Mouse (Mus musculus): ENCODE results near the gene Ifnab. TPM values are rescaled to one million over a fixed set of nuclear protein-coding genes. Genes with fewer than 3 reads are reported as not detected.

Ifnab gene
- not detected in 2 replicates for total RNA-seq (2014; rRNA removed; ENCODE audit: low replicate concordance)
- polyA plus RNA-seq (2015; fragmentation: Nextera tagmentation; extraction: Ambion mirVana): not detected in 2 replicates

- no peak within 1 kb of the TSS for H3K27ac ChIP-seq (ENCODE audit: low read depth)
- H3K27me3 ChIP-seq (ENCODE audit: control insufficient read depth, insufficient read depth, low read length): no peaks in the 10 kb centered on the region
- DNase-seq (ENCODE audit: low spot score): no peak
- no peaks in the 10 kb centered on the region for H3K9me3 ChIP-seq (replicated peaks; ENCODE audit: control insufficient read depth, low read length)
- no peak for TF ChIP-seq EP300 (IDR thresholded peaks at IDR 0.05; ENCODE audit: low read depth)
- no peak within 1 kb of the TSS for H3K9ac ChIP-seq (replicated peaks; ENCODE audit: low read depth, low read length)
- H3K4me2 ChIP-seq (ENCODE audit: low read depth, low read length): no peak within 1 kb of the TSS
- 57% methylated on average over 2 of the region's 2 CpGs for WGBS
- H3K36me3 ChIP-seq (replicated peaks; ENCODE audit: control insufficient read depth, insufficient read depth, low read length): no peaks in the 10 kb centered on the region
- no peak for ATAC-seq (ENCODE audit: insufficient read depth, low read depth)
- H3K4me1 ChIP-seq (ENCODE audit: control insufficient read depth, insufficient read depth): no peaks in the 10 kb centered on the region
- H3K4me3 ChIP-seq (ENCODE audit: low read depth, low read length): no peak within 1 kb of the TSS
Measured at GRCm38 (mm10) chr4:88691259-88691658, at the start of gene Ifnab. Ifnab (minus strand) TSS chr4:88691359.

- Histone ChIP-seq H3K4me2 (ENCODE audit: low read depth, low read length) (no peak overlapping the region), H3K4me1 (ENCODE audit: control insufficient read depth, insufficient read depth) (no peaks in the 10 kb centered on the region), H3K9me3 (replicated peaks; ENCODE audit: control insufficient read depth, low read length) (no peaks in the 10 kb centered on the region), H3K27ac (ENCODE audit: low read depth) (no peak overlapping the region), H3K9ac (replicated peaks; ENCODE audit: low read depth, low read length) (no peak overlapping the region), H3K4me3 (ENCODE audit: low read depth, low read length) (no peak overlapping the region), H3K36me3 (replicated peaks; ENCODE audit: control insufficient read depth, insufficient read depth, low read length) (no peaks in the 10 kb centered on the region), H3K27me3 (ENCODE audit: control insufficient read depth, insufficient read depth, low read length) (no peaks in the 10 kb centered on the region)
- TF ChIP-seq CTCF (IDR thresholded peaks at IDR 0.05; ENCODE audit: low read depth) (no peak), EP300 (IDR thresholded peaks at IDR 0.05; ENCODE audit: low read depth) (no peak)
- 88% methylated on average over 6 of the region's 6 CpGs for WGBS
- ATAC-seq (ENCODE audit: insufficient read depth, low read depth) (no peak), DNase-seq (ENCODE audit: low spot score) (no peak)
Measured at GRCm38 (mm10) chr4:88739036-88739435, 47.9 kb upstream of the Ifnab start.

GRCm38 (mm10) chr4:88738480-88738879 is 47.3 kb upstream of the Ifnab start:
- H3K4me1 ChIP-seq (ENCODE audit: control insufficient read depth, insufficient read depth): no peaks in the 10 kb centered on the region
- H3K9ac ChIP-seq (replicated peaks; ENCODE audit: low read depth, low read length): no peak overlapping the region
- ATAC-seq (ENCODE audit: insufficient read depth, low read depth) (no peak), DNase-seq (ENCODE audit: low spot score) (peak; percentile 61)
- no peaks in the 10 kb centered on the region for H3K36me3 ChIP-seq (replicated peaks; ENCODE audit: control insufficient read depth, insufficient read depth, low read length)
- WGBS: 6% methylated on average over 2 of the region's 2 CpGs
- H3K9me3 ChIP-seq (replicated peaks; ENCODE audit: control insufficient read depth, low read length): no peaks in the 10 kb centered on the region
- TF ChIP-seq CTCF (IDR thresholded peaks at IDR 0.05; ENCODE audit: low read depth): peak; percentile 92
- no peak for TF ChIP-seq EP300 (IDR thresholded peaks at IDR 0.05; ENCODE audit: low read depth)
- no peak overlapping the region for H3K4me3 ChIP-seq (ENCODE audit: low read depth, low read length)
- no peaks in the 10 kb centered on the region for H3K27me3 ChIP-seq (ENCODE audit: control insufficient read depth, insufficient read depth, low read length)
- no peak overlapping the region for H3K4me2 ChIP-seq (ENCODE audit: low read depth, low read length)
- no peak overlapping the region for H3K27ac ChIP-seq (ENCODE audit: low read depth)

GRCm38 (mm10) chr4:88727324-88727723 is 36.2 kb upstream of the Ifnab start:
- no peak for ATAC-seq (ENCODE audit: insufficient read depth, low read depth)
- H3K4me3 ChIP-seq (ENCODE audit: low read depth, low read length): no peak overlapping the region
- H3K27me3 ChIP-seq (ENCODE audit: control insufficient read depth, insufficient read depth, low read length): no peaks in the 10 kb centered on the region
- H3K9me3 ChIP-seq (replicated peaks; ENCODE audit: control insufficient read depth, low read length): no peaks in the 10 kb centered on the region
- H3K27ac ChIP-seq (ENCODE audit: low read depth): no peak overlapping the region
- no peak for TF ChIP-seq EP300 (IDR thresholded peaks at IDR 0.05; ENCODE audit: low read depth)
- peak; percentile 76 for TF ChIP-seq CTCF (IDR thresholded peaks at IDR 0.05; ENCODE audit: low read depth)
- H3K9ac ChIP-seq (replicated peaks; ENCODE audit: low read depth, low read length): no peak overlapping the region
- no peaks in the 10 kb centered on the region for H3K4me1 ChIP-seq (ENCODE audit: control insufficient read depth, insufficient read depth)
- H3K4me2 ChIP-seq (ENCODE audit: low read depth, low read length): no peak overlapping the region
- no peaks in the 10 kb centered on the region for H3K36me3 ChIP-seq (replicated peaks; ENCODE audit: control insufficient read depth, insufficient read depth, low read length)
- peak; percentile 49 for DNase-seq (ENCODE audit: low spot score)
- WGBS: 0% methylated on average over 1 of the region's 1 CpGs

GRCm38 (mm10) chr4:88726727-88727126 is 35.6 kb upstream of the Ifnab start:
- Histone ChIP-seq H3K9ac (replicated peaks; ENCODE audit: low read depth, low read length) (no peak overlapping the region), H3K4me2 (ENCODE audit: low read depth, low read length) (no peak overlapping the region), H3K4me1 (ENCODE audit: control insufficient read depth, insufficient read depth) (no peaks in the 10 kb centered on the region), H3K9me3 (replicated peaks; ENCODE audit: control insufficient read depth, low read length) (no peaks in the 10 kb centered on the region), H3K4me3 (ENCODE audit: low read depth, low read length) (no peak overlapping the region), H3K27ac (ENCODE audit: low read depth) (no peak overlapping the region), H3K27me3 (ENCODE audit: control insufficient read depth, insufficient read depth, low read length) (no peaks in the 10 kb centered on the region), H3K36me3 (replicated peaks; ENCODE audit: control insufficient read depth, insufficient read depth, low read length) (no peaks in the 10 kb centered on the region)
- DNase-seq (ENCODE audit: low spot score) (no peak), ATAC-seq (ENCODE audit: insufficient read depth, low read depth) (no peak)
- 69% methylated on average over 6 of the region's 6 CpGs for WGBS
- no peak for TF ChIP-seq EP300 (IDR thresholded peaks at IDR 0.05; ENCODE audit: low read depth)
- no peak for TF ChIP-seq CTCF (IDR thresholded peaks at IDR 0.05; ENCODE audit: low read depth)

GRCm38 (mm10) chr4:88723497-88724090 is 32.4 kb upstream of the Ifnab start:
- DNase-seq (ENCODE audit: low spot score) (no peak), ATAC-seq (ENCODE audit: insufficient read depth, low read depth) (no peak)
- peaks cover 4% of the 10 kb centered on the region; the same call in 1 of the 2 replicates for H3K4me1 ChIP-seq (ENCODE audit: control insufficient read depth, insufficient read depth)
- H3K9me3 ChIP-seq (replicated peaks; ENCODE audit: control insufficient read depth, low read length): no peaks in the 10 kb centered on the region
- no peaks in the 10 kb centered on the region for H3K27me3 ChIP-seq (ENCODE audit: control insufficient read depth, insufficient read depth, low read length)
- H3K27ac ChIP-seq (ENCODE audit: low read depth): no peak overlapping the region
- no peak overlapping the region for H3K9ac ChIP-seq (replicated peaks; ENCODE audit: low read depth, low read length)
- WGBS: 63% methylated on average over 8 of the region's 8 CpGs
- TF ChIP-seq CTCF (IDR thresholded peaks at IDR 0.05; ENCODE audit: low read depth) (no peak), EP300 (IDR thresholded peaks at IDR 0.05; ENCODE audit: low read depth) (no peak)
- H3K4me3 ChIP-seq (ENCODE audit: low read depth, low read length): no peak overlapping the region
- H3K4me2 ChIP-seq (ENCODE audit: low read depth, low read length): no peak overlapping the region
- peaks cover 5% of the 10 kb centered on the region for H3K36me3 ChIP-seq (replicated peaks; ENCODE audit: control insufficient read depth, insufficient read depth, low read length)
